In the genomic region with DNA sequence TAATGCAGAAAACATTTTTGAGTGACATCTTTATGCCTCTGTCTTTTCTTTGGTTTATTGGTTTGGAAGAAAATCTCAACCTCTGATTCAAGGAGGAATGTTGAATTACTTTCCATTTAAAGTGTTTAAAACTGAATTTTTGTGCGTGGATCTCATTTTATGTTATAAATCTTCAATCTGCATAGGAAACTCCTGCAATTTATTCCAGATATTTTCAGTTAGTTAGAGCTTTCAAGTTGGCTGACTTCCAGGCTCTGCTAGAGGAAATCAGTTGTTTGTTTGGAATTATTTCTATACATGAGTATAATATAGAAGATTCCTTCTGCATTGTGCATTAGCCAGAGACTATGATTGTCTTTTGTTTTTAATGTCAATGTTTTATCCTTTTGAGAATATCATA, we compare ENCODE assay signal across 16 mouse cellular contexts.
"Had no signal": no experiment of that assay in that cellular context is flagged by ENCODE, and none has a peak within 500 bp of the region (broad histone marks: within the 10 kb centered on the region; RNA-seq: fewer than 3 reads in every experiment).

No protein-coding gene starts in this region.

- DNase-seq: liver, postnatal 0 days; lung, adult 2 months; lung, postnatal 14 days; lung, postnatal 36 days; right cerebral cortex, postnatal 14 days; thymus, adult 2 months; thymus, postnatal 25 days; thymus, postnatal 4 days had no signal

- ATAC-seq: liver, postnatal 0 days; midbrain, embryonic 13.5 days; midbrain, embryonic 15.5 days had no signal

- H3K9me3 ChIP-seq: megakaryocyte, embryonic 14.5 days; midbrain, embryonic 13.5 days; midbrain, embryonic 15.5 days; neural tube, embryonic 12.5 days; stomach, embryonic 15.5 days had no signal

- H3K27ac ChIP-seq: macrophage; midbrain, embryonic 13.5 days; midbrain, embryonic 15.5 days; neural tube, embryonic 12.5 days; stomach, embryonic 15.5 days; stomach, postnatal 0 days had no signal

- H3K27me3 ChIP-seq: megakaryocyte, embryonic 14.5 days; midbrain, embryonic 13.5 days; midbrain, embryonic 15.5 days; neural tube, embryonic 12.5 days; stomach, embryonic 15.5 days had no signal

- H3K9ac ChIP-seq: liver, postnatal 0 days; midbrain, embryonic 13.5 days; midbrain, embryonic 15.5 days; neural tube, embryonic 12.5 days; stomach, embryonic 15.5 days had no signal

- H3K36me3 ChIP-seq: midbrain, embryonic 13.5 days; midbrain, embryonic 15.5 days; neural tube, embryonic 12.5 days; stomach, embryonic 15.5 days had no signal

- H3K4me3 ChIP-seq: megakaryocyte, embryonic 14.5 days; midbrain, embryonic 13.5 days; midbrain, embryonic 15.5 days; neural tube, embryonic 12.5 days; stomach, embryonic 15.5 days had no signal

- H3K4me2 ChIP-seq: midbrain, embryonic 11.5 days; midbrain, embryonic 13.5 days; midbrain, embryonic 15.5 days; neural tube, embryonic 12.5 days; stomach, embryonic 15.5 days had no signal

- H3K4me1 ChIP-seq: megakaryocyte, embryonic 14.5 days; midbrain, embryonic 13.5 days; midbrain, embryonic 15.5 days; neural tube, embryonic 12.5 days; stomach, embryonic 15.5 days had no signal
